Mouse (Mus musculus) heart, adult 2 months (tissue): Measurements from ENCODE around the gene Dpep2nb.

Source experiments
- CTCF ChIP-seq: fragments of 200-600 bp; IDR thresholded peaks from 2 replicates; pipeline ENCODE4 v1.8.1; 2022; ENCODE audit warnings: antibody characterized with exemption, mild to moderate bottlenecking, moderate library complexity
- POLR2A ChIP-seq: fragments of 200-500 bp; IDR thresholded peaks from 2 replicates; pipeline ENCODE4 v1.6.1; 2011; ENCODE audit warnings: mild to moderate bottlenecking, low read depth, low read length, control low read depth; ENCODE audit not compliant: insufficient read depth

DNA sequence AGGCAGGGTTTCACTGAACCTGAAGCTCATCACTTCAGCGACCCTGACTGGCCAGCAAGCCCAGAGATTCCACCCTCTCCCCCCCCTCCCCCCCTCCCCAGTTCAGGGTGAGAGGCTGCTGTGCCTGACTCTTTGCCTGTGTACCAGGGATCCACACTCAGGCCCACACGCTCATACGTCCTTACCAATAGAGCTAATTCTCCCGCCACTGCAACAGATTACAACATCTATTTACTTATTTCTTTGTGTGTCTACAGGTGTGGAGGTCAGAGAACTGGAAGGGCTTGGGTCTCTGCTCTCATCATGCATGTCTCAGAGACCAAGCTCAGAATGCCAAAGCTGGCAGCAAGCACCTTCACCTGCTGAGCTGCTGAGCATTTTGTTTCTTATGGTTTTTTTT, 12.5 kb downstream of the Dpep2nb start:
- TF ChIP-seq POLR2A: no peak
- no peak for TF ChIP-seq CTCF
